Mouse (Mus musculus) kidney, adult 2 months (tissue): ENCODE measurements around the gene Hoxd8. TPM values are rescaled to one million over a fixed set of nuclear protein-coding genes. Genes with fewer than 3 reads are reported as not detected.

ENCODE experiments used
- DNase-seq: peaks from one replicate; pipeline ENCODE4 v3.0.0; 2021
- H3K27ac ChIP-seq: fragments of 200-500 bp; 2 replicates; pipeline ENCODE4 v1.5.1; 2012; ENCODE audit warnings: low read depth, low read length, control low read depth, inconsistent platforms; ENCODE audit not compliant: insufficient read depth
- H3K27me3 ChIP-seq: fragments of 200-500 bp; replicated peaks from 2 replicates; pipeline ENCODE4 v1.6.1; 2012; ENCODE audit warnings: mild to moderate bottlenecking, moderate library complexity, low read length, inconsistent platforms; ENCODE audit not compliant: control insufficient read depth, insufficient read depth
- H3K36me3 ChIP-seq: fragments of 200-500 bp; 2 replicates; pipeline ENCODE4 v1.6.1; 2012; ENCODE audit warnings: mild to moderate bottlenecking, moderate library complexity, low read length, inconsistent platforms; ENCODE audit not compliant: control insufficient read depth, insufficient read depth
- H3K4me1 ChIP-seq: fragments of 200-500 bp; 2 replicates; pipeline ENCODE4 v1.6.1; 2011; ENCODE audit warnings: low read length; ENCODE audit not compliant: control insufficient read depth, insufficient read depth
- H3K4me3 ChIP-seq: fragments of 200-500 bp; 2 replicates; pipeline ENCODE4 v1.5.1; 2011; ENCODE audit warnings: mild to moderate bottlenecking, low read depth, low read length, control low read depth; ENCODE audit not compliant: insufficient read depth
- CTCF ChIP-seq: fragments of 200-500 bp; conservative IDR thresholded peaks from 2 replicates; pipeline ENCODE4 v1.5.1; 2011; ENCODE audit warnings: low read depth, mild to moderate bottlenecking, control low read depth, low read length, moderate library complexity, mixed read lengths; ENCODE audit not compliant: insufficient read depth, insufficient read length
- POLR2A ChIP-seq: fragments of 200-500 bp; IDR thresholded peaks from one replicate; pipeline ENCODE4 v1.6.1; 2011; ENCODE audit warnings: low read depth, low read length, control low read depth
- WGBS: fragments of 180-500 bp; shearing (Covaris S2); methylation state at CpG from one replicate; pipeline ENCODE4 v1.1.7; 2018; 5-methylcytosine and 5-hydroxymethylcytosine counted together
- polyA plus RNA-seq: library from polyadenylated mRNA; depleted of rRNA; stranded (reverse); fragments of >200 nt; gene quantifications from 2 replicates; pipeline ENCODE4 v1.2.3, GENCODE M21; 2012

The Hoxd8 gene
- polyA plus RNA-seq, 1 experiment = 45.8 TPM

- H3K4me1 ChIP-seq = no peaks in the 10 kb centered on the region
- no peaks in the 10 kb centered on the region for H3K36me3 ChIP-seq
- no peaks in the 10 kb centered on the region for H3K27me3 ChIP-seq
- no peak for DNase-seq
- 65% methylated on average over 9 of the region's 9 CpGs for WGBS
- no peak overlapping the region for H3K27ac ChIP-seq
- TF ChIP-seq CTCF (no peak), POLR2A (no peak)
- H3K4me3 ChIP-seq = no peak overlapping the region
Observed at GRCm38 (mm10) chr2:74731799-74732512, 27.5 kb downstream of the Hoxd8 start.

GRCm38 (mm10) chr2:74732513-74733316 lies 28.3 kb downstream of the Hoxd8 start:
- Histone ChIP-seq H3K4me3 (peak overlapping the region; percentile 24; the same call in 1 of the 2 replicates), H3K4me1 (no peaks in the 10 kb centered on the region), H3K36me3 (no peaks in the 10 kb centered on the region), H3K27me3 (no peaks in the 10 kb centered on the region), H3K27ac (peak overlapping the region; percentile 24; the same call in 1 of the 2 replicates)
- TF ChIP-seq CTCF (no peak), POLR2A (no peak)
- WGBS = 16% methylated on average over 52 of the region's 52 CpGs
- peak; percentile 54 for DNase-seq

GRCm38 (mm10) chr2:74733317-74733661 lies 28.9 kb downstream of the Hoxd8 start:
- TF ChIP-seq CTCF = no peak
- Histone ChIP-seq H3K27me3 (no peaks in the 10 kb centered on the region), H3K4me1 (no peaks in the 10 kb centered on the region), H3K4me3 (no peak overlapping the region), H3K27ac (no peak overlapping the region), H3K36me3 (no peaks in the 10 kb centered on the region)
- WGBS = 23% methylated on average over 16 of the region's 16 CpGs
- no peak for DNase-seq

- WGBS = 69% methylated on average over 6 of the region's 6 CpGs
- no peak overlapping the region for H3K4me3 ChIP-seq
Observed at GRCm38 (mm10) chr2:74733765-74734164, 29.4 kb downstream of the Hoxd8 start.

GRCm38 (mm10) chr2:74734451-74734850 lies 30.0 kb downstream of the Hoxd8 start:
- H3K4me1 ChIP-seq = peaks cover 5% of the 10 kb centered on the region; the same call in 1 of the 2 replicates
- DNase-seq = no peak
- TF ChIP-seq CTCF = no peak
- TF ChIP-seq POLR2A = no peak
- H3K27me3 ChIP-seq = no peaks in the 10 kb centered on the region
- H3K4me3 ChIP-seq = no peak overlapping the region
- WGBS = 75% methylated on average over 13 of the region's 13 CpGs
- H3K36me3 ChIP-seq = no peaks in the 10 kb centered on the region
- no peak overlapping the region for H3K27ac ChIP-seq

More at GRCm38 (mm10) chr2:74733765-74734164, 29.4 kb downstream of the Hoxd8 start:
- TF ChIP-seq POLR2A (no peak), CTCF (no peak)
- H3K27me3 ChIP-seq = no peaks in the 10 kb centered on the region
- no peak for DNase-seq
- peaks cover under 1% of the 10 kb centered on the region; the same call in 1 of the 2 replicates for H3K4me1 ChIP-seq
- H3K36me3 ChIP-seq = no peaks in the 10 kb centered on the region
- H3K27ac ChIP-seq = no peak overlapping the region

- TF ChIP-seq POLR2A (no peak), CTCF (no peak)
- H3K36me3 ChIP-seq = no peaks in the 10 kb centered on the region
- 75% methylated on average over 27 of the region's 27 CpGs for WGBS
- no peak overlapping the region for H3K4me3 ChIP-seq
- no peaks in the 10 kb centered on the region for H3K27me3 ChIP-seq
- no peak for DNase-seq
- peaks cover 5% of the 10 kb centered on the region; the same call in 1 of the 2 replicates for H3K4me1 ChIP-seq
- no peak overlapping the region for H3K27ac ChIP-seq
Observed at GRCm38 (mm10) chr2:74734996-74735811, 30.8 kb downstream of the Hoxd8 start.
